Mouse (Mus musculus) heart, postnatal 14 days (tissue): Measurements from ENCODE around the gene Pacs2. TPM values are rescaled to one million over a fixed set of nuclear protein-coding genes. Genes with fewer than 3 reads are reported as not detected.

ENCODE experiments used
- DNase-seq, 2 experiments: peaks; one replicate each; pipeline ENCODE4 v3.0.0; 2021 to 2022
- intact Hi-C: fragments of 180-260 bp; cut with DNase I; formaldehyde crosslinking; loops from one replicate; pipeline ENCODE4 v1.15.1; 2025
- microRNA-seq, 2 experiments: library from miRNA; unstranded; fragments of <30 nt; microRNA quantifications; one replicate each; pipeline ENCODE4 v1.2.0; 2021 to 2022
- total RNA-seq, 2 experiments: library from RNA; stranded (reverse); gene quantifications; 2 replicates each; pipeline ENCODE4 v1.2.3; 2021

Gene Pacs2
- total RNA-seq, 2 experiments from 2014 or later = 29.0 to 32.1 TPM

- intact Hi-C loops = no loop called here
- DNase-seq = no peak
Observed at GRCm38 (mm10) chr12:113107431-113108124, 93.3 kb downstream of the Pacs2 start.

- intact Hi-C loops = no loop called here
- DNase-seq = no peak
Observed at GRCm38 (mm10) chr12:113108528-113109283, 94.4 kb downstream of the Pacs2 start.

- intact Hi-C loops = no loop called here
- no peak for DNase-seq
Observed at GRCm38 (mm10) chr12:113109801-113110200, 95.5 kb downstream of the Pacs2 start.

GRCm38 (mm10) chr12:113114141-113114540 lies 99.8 kb downstream of the Pacs2 start:
- intact Hi-C loops = no loop called here

GRCm38 (mm10) chr12:113114856-113115538 lies 100.7 kb downstream of the Pacs2 start:
- DNase-seq = no peak
- intact Hi-C loops = no loop called here

More at GRCm38 (mm10) chr12:113114141-113114540, 99.8 kb downstream of the Pacs2 start:
- DNase-seq = no peak

- peak; percentile 88 to 92 for DNase-seq
- intact Hi-C loops = loop anchor here (1.0 to 2.0 kb wide), 2 partner anchors 21 to 37 kb away; partner anchors contain the start of genes Crip2 and Tedc1
Observed at GRCm38 (mm10) chr12:113119516-113120410, 105.5 kb downstream of the Pacs2 start.

Small RNA genes lying within 50 kb of the gene (microRNA-seq; reads per million reads assigned to microRNA genes)
- 0 reads per million in 2 experiments for gene Gm44471

Other genes starting within 250 kb of the Pacs2 start
- gene Ahnak2, start 211.9 kb upstream of the Pacs2 start, total RNA-seq = 10 to 100 TPM; 14.5 to 19.5 TPM
- 1 to 10 TPM; 1.9 to 2.2 TPM for gene Clba1, start 205.6 kb upstream of the Pacs2 start, total RNA-seq
- 10 to 100 TPM in 1 of 2 experiments, 1 to 10 TPM in 1; 7.8 to 12.1 TPM for gene Cdca4, start 185.1 kb upstream of the Pacs2 start, total RNA-seq
- 1 to 10 TPM in 1 of 2 experiments, under 1 TPM in 1; 0.22 to 2.0 TPM for gene Gpr132, start 146.3 kb upstream of the Pacs2 start, total RNA-seq
- 10 to 100 TPM; 32.1 to 32.4 TPM for gene Jag2, start 84.7 kb upstream of the Pacs2 start, total RNA-seq
- 1 to 10 TPM; 8.3 to 8.6 TPM for gene Nudt14, start 72.4 kb upstream of the Pacs2 start, total RNA-seq
- 10 to 100 TPM; 16.8 TPM for gene Btbd6, start 38.0 kb upstream of the Pacs2 start, total RNA-seq
- gene Brf1, start 13.8 kb upstream of the Pacs2 start, total RNA-seq = 10 to 100 TPM; 28.3 to 28.8 TPM
- under 1 TPM in 1 of 2 experiments, not detected in 1; 0.27 TPM for gene Tex22, start 60.0 kb downstream of the Pacs2 start, total RNA-seq
- gene Mta1, start 83.8 kb downstream of the Pacs2 start, total RNA-seq = 10 to 100 TPM; 45.1 to 46.8 TPM
- gene Crip2, start 125.7 kb downstream of the Pacs2 start, total RNA-seq = 1,000 to 10,000 TPM; 1,350 to 1,351 TPM
- 100 to 1,000 TPM; 198 to 224 TPM for gene Crip1, start 131.8 kb downstream of the Pacs2 start, total RNA-seq
- 1 to 10 TPM; 1.1 to 2.1 TPM for gene Tedc1, start 141.9 kb downstream of the Pacs2 start, total RNA-seq
- gene Tmem121, start 171.4 kb downstream of the Pacs2 start, total RNA-seq = under 1 TPM; 0.29 to 0.59 TPM